Mouse (Mus musculus) spleen, adult 2 months (tissue): Measurements from ENCODE around the gene Vps26b.

ENCODE experiments used
- CTCF ChIP-seq: fragments of 200-500 bp; IDR thresholded peaks from 2 replicates; pipeline ENCODE4 v1.5.1; 2011; ENCODE audit warnings: mild to moderate bottlenecking, inconsistent platforms; ENCODE audit not compliant: insufficient read depth, insufficient read length, insufficient replicate concordance; ENCODE audit errors: extremely low read depth
- POLR2A ChIP-seq: fragments of 200-500 bp; IDR thresholded peaks from 2 replicates; pipeline ENCODE4 v1.6.1; 2011; ENCODE audit warnings: low read depth, low read length, inconsistent platforms

- TF ChIP-seq POLR2A: peak; percentile 74
- TF ChIP-seq CTCF: no peak
These were observed at the start of gene Vps26b, which contains the start of gene Ncapd3 for GRCm38 (mm10) chr9:27029828-27030762.
